Mouse (Mus musculus) limb, embryonic 11.5 days (tissue): ENCODE measurements around the gene Bcor. TPM values are rescaled to one million over a fixed set of nuclear protein-coding genes. Genes with fewer than 3 reads are reported as not detected.

Source experiments
- ATAC-seq: fragments of 200-750 bp; cut with Nextera tagmentation; 2 replicates; pipeline ENCODE4 v1.8.0; 2017; ENCODE audit warnings: low read depth; ENCODE audit not compliant: insufficient number of reproducible peaks, low FRiP score, low TSS enrichment
- DNase-seq: peaks from one replicate; pipeline ENCODE4 v3.0.0-alpha.2; 2015; ENCODE audit warnings: low spot score
- H3K27ac ChIP-seq: fragments of 300-500 bp; sonication (generic); replicated peaks from 2 replicates; pipeline ENCODE4 v1.5.1; 2014; ENCODE audit warnings: low read depth, mild to moderate bottlenecking, low read length
- H3K27me3 ChIP-seq: fragments of 300-500 bp; sonication (generic); 2 replicates; pipeline ENCODE4 v1.6.1; 2014; ENCODE audit warnings: mild to moderate bottlenecking, low read length, mixed read lengths; ENCODE audit not compliant: control insufficient read depth, insufficient read depth
- H3K36me3 ChIP-seq: fragments of 300-500 bp; sonication (generic); 2 replicates; pipeline ENCODE4 v1.6.1; 2014; ENCODE audit warnings: mild to moderate bottlenecking, low read length, moderate library complexity, mixed read lengths; ENCODE audit not compliant: control insufficient read depth, insufficient read depth
- H3K4me1 ChIP-seq: fragments of 300-500 bp; sonication (generic); 2 replicates; pipeline ENCODE4 v1.6.1; 2014; ENCODE audit warnings: low read length, mixed read lengths; ENCODE audit not compliant: control insufficient read depth, insufficient read depth
- H3K4me2 ChIP-seq: fragments of 300-500 bp; sonication (generic); 2 replicates; pipeline ENCODE4 v1.6.1; 2014; ENCODE audit warnings: low read depth, mild to moderate bottlenecking, moderate library complexity; ENCODE audit not compliant: severe bottlenecking
- H3K4me3 ChIP-seq: fragments of 300-500 bp; sonication (generic); 2 replicates; pipeline ENCODE4 v1.5.1; 2014; ENCODE audit warnings: low read depth, low read length
- H3K9ac ChIP-seq: fragments of 300-500 bp; sonication (generic); 2 replicates; pipeline ENCODE4 v1.6.1; 2014; ENCODE audit warnings: mild to moderate bottlenecking, low read length
- H3K9me3 ChIP-seq: fragments of 300-500 bp; sonication (generic); 2 replicates; pipeline ENCODE4 v1.6.1; 2016; ENCODE audit warnings: low read length; ENCODE audit not compliant: control insufficient read depth
- WGBS: fragments of 180-500 bp; shearing (Covaris S2); extraction: QIAGEN DNeasy Blood & Tissue Kit; methylation state at CpG from one replicate; pipeline ENCODE4 v1.1.7; 2014; 5-methylcytosine and 5-hydroxymethylcytosine counted together
- polyA plus RNA-seq: library from polyadenylated mRNA; unstranded; fragments of >200 nt; fragmentation: Nextera tagmentation; extraction: Ambion mirVana; gene quantifications from 2 replicates; pipeline ENCODE4 v1.2.1, GENCODE M21; 2014

The Bcor gene
- 26.6 and 30.5 TPM in 2 replicates for polyA plus RNA-seq

DNA sequence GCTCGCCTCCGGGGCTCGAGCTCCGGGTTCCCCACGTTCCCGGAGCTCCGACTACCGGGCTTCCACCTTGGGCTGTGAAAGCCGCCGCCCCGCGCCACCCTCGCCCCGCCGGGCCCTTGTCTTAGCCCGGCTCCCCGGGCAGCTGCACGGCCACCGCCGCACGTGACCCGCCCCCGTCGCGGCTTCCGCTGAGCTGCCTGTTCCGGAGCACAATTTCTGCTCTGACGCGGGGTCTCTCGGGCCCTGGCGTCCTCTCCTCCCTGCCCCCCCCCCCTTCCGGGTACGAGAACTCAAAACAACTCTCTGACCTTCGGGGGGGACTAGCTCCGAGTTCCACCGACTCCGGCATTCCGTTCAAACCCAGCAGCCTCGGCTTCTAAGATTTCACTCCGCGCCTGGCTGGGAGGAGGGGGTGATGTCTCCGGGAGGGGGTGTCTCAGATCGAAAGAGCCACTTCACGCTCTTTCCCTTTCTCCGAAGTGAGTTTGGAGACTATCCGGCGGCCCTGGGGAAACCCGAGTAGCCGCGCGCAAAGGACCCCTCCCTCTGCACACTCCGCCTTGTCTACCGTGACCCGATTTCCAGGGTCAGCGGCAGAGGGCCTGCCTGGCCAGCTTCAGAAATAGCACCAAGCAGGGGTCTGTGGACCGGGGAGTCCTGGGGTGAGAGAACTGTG is at the start of gene Bcor:
Gene Bcor (minus strand): TSS at position 375 of the 676 bp plus-strand sequence.
- peak; percentile 76 for DNase-seq
- Histone ChIP-seq H3K27me3 (peaks cover 46% of the 10 kb centered on the region), H3K9ac (peak within 1 kb of the TSS; percentile 73), H3K9me3 (no peaks in the 10 kb centered on the region), H3K27ac (peak within 1 kb of the TSS; percentile 76), H3K4me2 (peak within 1 kb of the TSS; percentile 65), H3K36me3 (no peaks in the 10 kb centered on the region), H3K4me3 (peak within 1 kb of the TSS; percentile 37), H3K4me1 (peaks cover 15% of the 10 kb centered on the region; the same call in 1 of the 2 replicates)
- peak; percentile 31 for ATAC-seq
- WGBS = 7% methylated on average over 40 of the region's 56 CpGs

DNA sequence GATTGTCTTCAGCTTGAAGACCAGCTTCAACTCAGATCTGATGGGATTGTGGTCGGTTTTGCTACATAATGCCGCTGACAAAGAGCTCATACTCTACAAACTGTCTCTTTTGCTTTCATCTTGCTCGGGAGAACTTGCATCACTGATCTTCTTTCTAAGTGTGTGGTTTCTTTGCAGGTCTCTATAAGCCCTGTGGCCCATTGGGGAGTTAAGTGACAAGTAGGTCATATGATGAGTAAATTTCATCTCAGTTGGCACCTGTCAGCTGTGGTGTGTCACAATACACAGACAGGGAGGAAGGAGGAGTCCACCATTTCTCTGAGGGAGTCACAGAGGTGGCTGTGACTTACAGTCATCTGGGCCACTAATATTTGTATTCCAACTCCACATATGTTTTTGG is 42.8 kb upstream of the Bcor start:
- no peak overlapping the region for H3K4me3 ChIP-seq
- no peak overlapping the region for H3K4me2 ChIP-seq
- no peak overlapping the region for H3K9ac ChIP-seq
- no peak for ATAC-seq
- no peaks in the 10 kb centered on the region for H3K36me3 ChIP-seq
- H3K27me3 ChIP-seq = no peaks in the 10 kb centered on the region
- H3K27ac ChIP-seq = no peak overlapping the region
- H3K9me3 ChIP-seq = no peaks in the 10 kb centered on the region
- no peak for DNase-seq
- no peaks in the 10 kb centered on the region for H3K4me1 ChIP-seq
- 86% methylated on average over 3 of the region's 3 CpGs for WGBS

DNA sequence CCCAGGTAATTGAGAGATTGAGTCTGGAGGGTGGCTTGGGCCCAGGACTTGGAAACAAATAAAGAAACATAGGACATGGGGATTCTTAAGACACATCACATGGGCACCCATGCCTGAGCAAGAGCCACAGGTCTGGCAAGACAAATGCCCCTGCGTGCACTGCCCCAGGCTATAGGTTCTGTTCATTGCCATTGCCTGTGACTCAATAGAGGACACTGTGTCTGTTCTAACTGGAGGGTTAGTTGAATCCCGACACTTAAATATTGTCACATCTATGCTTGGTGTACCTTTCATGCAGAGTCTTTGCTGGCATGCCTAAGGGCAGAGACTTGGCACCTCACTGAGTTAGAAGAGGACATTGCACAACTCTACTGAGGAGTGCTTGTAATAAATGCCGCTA is 41.0 kb upstream of the Bcor start:
- WGBS = 94% methylated on average over 3 of the region's 3 CpGs
- Histone ChIP-seq H3K9me3 (no peaks in the 10 kb centered on the region), H3K36me3 (no peaks in the 10 kb centered on the region), H3K4me3 (no peak overlapping the region), H3K4me1 (no peaks in the 10 kb centered on the region), H3K27ac (no peak overlapping the region), H3K9ac (no peak overlapping the region), H3K27me3 (no peaks in the 10 kb centered on the region), H3K4me2 (no peak overlapping the region)
- DNase-seq = no peak
- ATAC-seq = no peak

DNA sequence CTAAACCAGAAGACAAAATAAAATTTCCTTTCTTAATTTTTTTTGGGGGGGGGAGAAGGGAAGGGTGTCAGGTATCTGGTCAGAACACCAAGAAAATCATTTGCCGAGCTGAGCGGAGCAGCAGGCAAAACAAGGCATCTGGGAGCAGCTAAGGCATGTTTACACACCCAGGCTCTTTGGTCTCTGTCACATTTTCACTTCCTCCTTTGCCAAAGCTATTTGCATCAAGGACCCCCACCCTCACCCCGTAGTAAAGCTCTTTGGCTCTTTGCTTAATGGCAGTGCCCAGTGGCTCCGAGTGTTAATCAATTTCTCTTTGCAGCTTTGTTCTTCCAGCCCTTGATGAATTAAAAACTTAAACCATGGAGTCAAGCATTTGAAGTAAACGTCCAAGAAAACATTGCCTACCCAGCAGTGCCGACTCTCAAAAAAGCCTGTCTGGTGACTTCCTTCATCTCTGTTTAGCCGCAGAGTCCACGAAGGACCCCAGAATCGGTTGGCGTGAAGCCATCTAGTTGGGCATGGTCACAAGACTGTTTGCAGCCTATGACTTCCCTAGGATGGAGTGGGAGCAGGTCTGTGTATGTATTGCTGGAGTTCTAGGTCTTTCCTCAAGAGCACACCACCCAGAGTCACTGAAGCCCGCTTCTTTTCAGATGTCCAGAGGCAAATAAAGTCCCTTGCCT is 35.2 kb upstream of the Bcor start:
- 66% methylated on average over 11 of the region's 11 CpGs for WGBS
- no peak for ATAC-seq
- H3K4me3 ChIP-seq = no peak overlapping the region
- no peak overlapping the region for H3K9ac ChIP-seq
- no peaks in the 10 kb centered on the region for H3K36me3 ChIP-seq
- H3K4me2 ChIP-seq = no peak overlapping the region
- no peaks in the 10 kb centered on the region for H3K9me3 ChIP-seq
- no peak for DNase-seq
- no peaks in the 10 kb centered on the region for H3K27me3 ChIP-seq
- H3K4me1 ChIP-seq = no peaks in the 10 kb centered on the region
- no peak overlapping the region for H3K27ac ChIP-seq

DNA sequence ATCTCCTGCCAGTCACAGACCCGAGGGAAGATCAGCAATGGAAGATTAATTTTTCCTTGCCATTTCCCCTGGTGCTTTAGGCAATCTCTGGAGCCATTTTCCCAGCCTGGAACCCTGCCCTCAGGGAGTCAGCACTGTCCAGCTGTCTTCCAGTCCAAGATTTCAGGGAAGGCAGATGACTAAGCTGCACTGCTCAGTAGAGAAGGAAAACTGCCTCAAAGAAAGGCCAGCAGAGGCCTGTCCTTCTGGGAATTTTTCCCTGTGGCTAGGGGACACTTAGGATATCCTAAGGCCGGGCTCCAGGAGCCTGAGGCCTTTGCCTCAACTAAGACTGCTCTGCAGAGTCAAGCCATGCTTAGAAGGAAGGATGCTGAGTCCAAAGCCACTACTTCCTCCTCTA is 32.2 kb upstream of the Bcor start:
- no peaks in the 10 kb centered on the region for H3K4me1 ChIP-seq
- no peaks in the 10 kb centered on the region for H3K36me3 ChIP-seq
- WGBS = 77% methylated on average over 2 of the region's 2 CpGs
- no peak for ATAC-seq
- H3K4me2 ChIP-seq = no peak overlapping the region
- no peak for DNase-seq
- no peak overlapping the region for H3K27ac ChIP-seq
- no peaks in the 10 kb centered on the region for H3K9me3 ChIP-seq
- no peak overlapping the region for H3K4me3 ChIP-seq
- no peaks in the 10 kb centered on the region for H3K27me3 ChIP-seq
- no peak overlapping the region for H3K9ac ChIP-seq

DNA sequence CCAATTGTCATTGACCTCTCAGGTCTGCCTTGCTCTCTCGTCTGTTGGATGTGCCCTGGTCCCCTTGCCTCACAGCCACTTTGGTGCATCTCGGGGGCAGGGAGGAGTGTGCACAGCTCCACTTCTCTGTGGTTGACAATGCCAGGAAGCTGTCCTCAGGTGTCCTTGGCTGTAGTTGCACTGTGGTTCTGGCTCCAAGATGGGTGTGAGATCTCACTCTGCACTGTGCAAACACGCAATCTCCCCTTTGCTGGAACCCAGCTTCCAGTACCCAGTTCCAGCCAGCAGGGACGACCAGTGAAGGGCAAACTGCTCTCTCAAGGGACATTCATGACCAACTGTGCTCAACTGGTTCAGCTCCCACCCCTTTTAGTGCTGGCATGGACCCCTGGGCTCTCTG is 29.4 kb upstream of the Bcor start:
- no peak for ATAC-seq
- Histone ChIP-seq H3K27me3 (no peaks in the 10 kb centered on the region), H3K27ac (no peak overlapping the region), H3K4me3 (no peak overlapping the region), H3K36me3 (no peaks in the 10 kb centered on the region), H3K9me3 (no peaks in the 10 kb centered on the region), H3K9ac (no peak overlapping the region), H3K4me2 (no peak overlapping the region), H3K4me1 (no peaks in the 10 kb centered on the region)
- WGBS = 83% methylated on average over 4 of the region's 4 CpGs
- no peak for DNase-seq

DNA sequence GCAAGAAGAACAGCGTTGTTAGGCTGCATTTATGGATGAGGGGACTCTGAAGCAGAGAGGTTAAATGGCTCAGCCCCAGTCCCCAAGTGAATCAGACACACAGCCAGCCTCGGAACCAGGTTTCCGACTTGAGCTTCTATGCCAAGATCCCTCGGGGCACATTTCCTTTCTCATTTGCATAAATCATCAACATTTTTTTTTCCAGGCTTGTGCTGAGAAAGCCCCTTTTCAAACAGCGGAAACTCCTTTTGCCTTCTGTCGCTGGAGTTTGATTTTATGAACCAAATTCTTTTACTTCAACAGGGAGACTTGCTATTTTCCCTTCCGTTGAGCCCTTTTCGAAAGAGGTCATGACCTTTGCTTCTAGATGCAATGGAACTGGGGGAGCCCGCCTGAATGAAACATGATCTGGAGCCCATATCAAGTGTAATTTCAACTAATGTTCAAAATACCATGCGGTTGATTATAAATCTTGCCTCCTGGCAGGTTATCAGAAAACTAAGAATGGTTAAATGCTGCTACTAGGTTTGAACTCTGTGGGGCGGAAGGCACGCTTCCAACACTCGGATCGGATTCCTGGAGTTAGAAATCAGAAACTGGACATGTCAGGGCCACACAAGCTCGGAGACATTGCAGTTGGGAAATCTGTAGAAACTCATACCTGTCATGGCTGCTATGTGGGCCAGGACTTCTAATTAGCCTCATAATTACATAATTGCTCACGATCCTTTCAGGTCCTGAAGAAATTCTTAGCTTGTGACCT is 15.2 kb upstream of the Bcor start:
- Histone ChIP-seq H3K9ac (no peak overlapping the region), H3K4me2 (no peak overlapping the region), H3K9me3 (no peaks in the 10 kb centered on the region), H3K4me3 (no peak overlapping the region), H3K36me3 (no peaks in the 10 kb centered on the region), H3K4me1 (no peaks in the 10 kb centered on the region), H3K27ac (no peak overlapping the region), H3K27me3 (no peaks in the 10 kb centered on the region)
- 47% methylated on average over 16 of the region's 16 CpGs for WGBS
- no peak for ATAC-seq
- no peak for DNase-seq

DNA sequence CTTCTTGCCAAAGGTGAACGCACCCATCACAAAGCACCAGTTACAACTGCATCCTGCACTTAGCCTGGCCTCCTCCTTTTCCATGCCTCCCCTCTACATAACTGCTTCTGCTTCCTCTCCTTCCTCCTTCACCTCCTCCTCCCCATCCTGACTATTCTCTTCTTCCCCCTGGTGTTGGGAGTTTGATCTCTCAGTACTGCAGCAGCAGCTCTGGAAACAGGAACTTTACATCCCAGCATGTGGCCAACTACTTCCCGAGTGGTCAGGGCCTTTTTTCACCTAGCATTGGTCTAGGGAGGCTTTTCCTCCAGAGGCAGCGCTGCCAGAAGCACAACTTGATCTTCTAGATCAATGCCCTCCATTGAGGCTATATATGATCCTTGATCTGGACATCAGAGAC is 10.0 kb upstream of the Bcor start:
- 36% methylated on average over 3 of the region's 3 CpGs for WGBS
- H3K4me3 ChIP-seq = no peak overlapping the region

More for the DNA sequence above, 10.0 kb upstream of the Bcor start:
- ATAC-seq = no peak
- Histone ChIP-seq H3K9ac (no peak overlapping the region), H3K27me3 (no peaks in the 10 kb centered on the region), H3K36me3 (no peaks in the 10 kb centered on the region), H3K4me1 (no peaks in the 10 kb centered on the region), H3K4me2 (no peak overlapping the region), H3K27ac (no peak overlapping the region), H3K9me3 (no peaks in the 10 kb centered on the region)
- DNase-seq = no peak
